Mouse (Mus musculus) stomach, embryonic 15.5 days (tissue): ENCODE measurements around the gene Eml1. TPM values are rescaled to one million over a fixed set of nuclear protein-coding genes. Genes with fewer than 3 reads are reported as not detected.
A peak's percentile ranks its signal among the peaks of the same experiment; 100 is the strongest.

ENCODE experiments used
- ATAC-seq: fragments of 200-750 bp; cut with Nextera tagmentation; 2 replicates; pipeline ENCODE4 v1.8.0; 2017; ENCODE audit warnings: low read depth, moderate number of reproducible peaks, moderate TSS enrichment; ENCODE audit not compliant: insufficient read depth, low FRiP score
- H3K27ac ChIP-seq: fragments of 300-500 bp; sonication (generic); 2 replicates; pipeline ENCODE4 v1.5.1; 2015; ENCODE audit warnings: mild to moderate bottlenecking, inconsistent platforms
- H3K27me3 ChIP-seq: fragments of 300-500 bp; sonication (generic); replicated peaks from 2 replicates; pipeline ENCODE4 v1.6.1; 2015; ENCODE audit warnings: inconsistent platforms
- H3K36me3 ChIP-seq: fragments of 300-500 bp; sonication (generic); 2 replicates; pipeline ENCODE4 v1.6.1; 2015; ENCODE audit warnings: inconsistent platforms
- H3K4me1 ChIP-seq: fragments of 300-500 bp; sonication (generic); 2 replicates; pipeline ENCODE4 v1.6.1; 2015; ENCODE audit warnings: inconsistent platforms
- H3K4me2 ChIP-seq: fragments of 300-500 bp; sonication (generic); 2 replicates; pipeline ENCODE4 v1.6.1; 2015; ENCODE audit warnings: mild to moderate bottlenecking, inconsistent platforms
- H3K4me3 ChIP-seq: fragments of 300-500 bp; sonication (generic); replicated peaks from 2 replicates; pipeline ENCODE4 v1.5.1; 2015; ENCODE audit warnings: inconsistent platforms
- H3K9ac ChIP-seq: fragments of 300-500 bp; sonication (generic); 2 replicates; pipeline ENCODE4 v1.6.1; 2015; ENCODE audit warnings: inconsistent platforms
- H3K9me3 ChIP-seq: fragments of 300-500 bp; sonication (generic); 2 replicates; pipeline ENCODE4 v1.6.1; 2016; ENCODE audit warnings: inconsistent platforms
- WGBS: fragments of 180-500 bp; shearing (Covaris S2); methylation state at CpG from one replicate; pipeline ENCODE4 v1.1.7; 2015; 5-methylcytosine and 5-hydroxymethylcytosine counted together
- polyA plus RNA-seq: library from polyadenylated mRNA; unstranded; fragments of >200 nt; fragmentation: Nextera tagmentation; extraction: Ambion mirVana; gene quantifications from 2 replicates; pipeline ENCODE4 v1.2.1, GENCODE M21; 2015

Eml1 gene
- polyA plus RNA-seq, 1 experiment from 2014 or later: 67.6 TPM

GRCm38 (mm10) chr12:108534484-108534883 is 163.7 kb downstream of the Eml1 start:
- no peak overlapping the region for H3K27ac ChIP-seq
- H3K36me3 ChIP-seq: 0 out of 2 replicates have a peak, but pooled peaks cover 5% of the 10 kb centered on the region
- no peak overlapping the region for H3K4me2 ChIP-seq
- no peaks in the 10 kb centered on the region for H3K27me3 ChIP-seq
- H3K4me1 ChIP-seq: no peaks in the 10 kb centered on the region
- H3K4me3 ChIP-seq: no peak overlapping the region
- 87% methylated on average over 11 of the region's 11 CpGs for WGBS
- H3K9me3 ChIP-seq: no peaks in the 10 kb centered on the region
- no peak for ATAC-seq
- H3K9ac ChIP-seq: no peak overlapping the region

GRCm38 (mm10) chr12:108536461-108536860 is 165.7 kb downstream of the Eml1 start:
- ATAC-seq: no peak
- no peak overlapping the region for H3K4me3 ChIP-seq
- no peak overlapping the region for H3K4me2 ChIP-seq
- H3K27ac ChIP-seq: no peak overlapping the region
- H3K9ac ChIP-seq: no peak overlapping the region
- H3K4me1 ChIP-seq: no peaks in the 10 kb centered on the region
- WGBS: 70% methylated on average over 10 of the region's 10 CpGs
- no peaks in the 10 kb centered on the region for H3K27me3 ChIP-seq
- H3K9me3 ChIP-seq: no peaks in the 10 kb centered on the region
- H3K36me3 ChIP-seq: no peaks in the 10 kb centered on the region

- Histone ChIP-seq H3K36me3 (no peaks in the 10 kb centered on the region), H3K27me3 (no peaks in the 10 kb centered on the region), H3K4me1 (no peaks in the 10 kb centered on the region), H3K27ac (no peak overlapping the region), H3K9ac (no peak overlapping the region), H3K4me2 (no peak overlapping the region), H3K4me3 (no peak overlapping the region), H3K9me3 (no peaks in the 10 kb centered on the region)
- 30% methylated on average over 6 of the region's 6 CpGs for WGBS
- 0 out of 2 replicates have a peak, but pooled peaks have one; percentile 30 for ATAC-seq
These were observed 170.3 kb downstream of the Eml1 start for GRCm38 (mm10) chr12:108541088-108541487.

DNA sequence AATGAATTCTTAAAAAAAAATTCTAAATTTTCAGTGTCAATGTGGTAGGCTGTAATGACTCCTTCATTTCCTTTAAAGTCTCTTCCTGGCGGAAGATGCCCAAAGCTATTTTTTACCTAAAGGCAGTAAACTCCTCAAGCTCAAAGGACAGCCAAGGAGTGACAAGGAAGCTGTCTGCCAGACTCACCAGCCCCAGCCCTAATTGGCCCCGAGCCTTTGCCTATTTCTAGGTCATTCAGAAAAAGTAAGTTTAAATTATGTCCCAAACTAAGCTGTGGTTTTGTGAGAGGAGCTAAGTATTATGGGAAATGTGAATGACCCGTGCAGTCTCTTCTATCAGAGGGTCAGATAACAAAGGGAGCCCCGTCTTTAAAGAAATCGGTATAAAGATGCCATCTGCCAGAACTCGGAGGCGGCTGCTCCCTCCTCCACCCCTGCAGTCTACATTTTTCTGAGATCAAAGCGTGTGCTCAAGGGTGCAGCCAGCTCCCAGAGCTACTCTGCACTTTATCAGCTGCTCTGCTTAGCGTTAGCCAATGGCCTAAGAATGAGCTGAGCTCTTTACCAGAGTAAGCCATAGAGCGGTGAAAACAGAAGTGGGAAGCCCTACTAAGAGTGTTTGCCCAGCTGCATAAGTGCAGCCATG is 175.9 kb downstream of the Eml1 start:
- H3K4me3 ChIP-seq: no peak overlapping the region
- no peaks in the 10 kb centered on the region for H3K36me3 ChIP-seq
- ATAC-seq: peak; percentile 64
- no peak overlapping the region for H3K9ac ChIP-seq
- H3K4me1 ChIP-seq: peaks cover 5% of the 10 kb centered on the region; the same call in 1 of the 2 replicates
- 11% methylated on average over 10 of the region's 10 CpGs for WGBS
- H3K27me3 ChIP-seq: no peaks in the 10 kb centered on the region
- no peak overlapping the region for H3K27ac ChIP-seq
- no peaks in the 10 kb centered on the region; the same call in 1 of the 2 replicates for H3K9me3 ChIP-seq
- H3K4me2 ChIP-seq: no peak overlapping the region

GRCm38 (mm10) chr12:108547251-108547875 is 176.6 kb downstream of the Eml1 start:
- Histone ChIP-seq H3K9ac (no peak overlapping the region), H3K4me2 (no peak overlapping the region; the same call in 1 of the 2 replicates), H3K9me3 (no peaks in the 10 kb centered on the region; the same call in 1 of the 2 replicates), H3K4me1 (peaks cover 5% of the 10 kb centered on the region; the same call in 1 of the 2 replicates), H3K27me3 (no peaks in the 10 kb centered on the region), H3K27ac (no peak overlapping the region), H3K4me3 (no peak overlapping the region), H3K36me3 (no peaks in the 10 kb centered on the region)
- WGBS: 63% methylated on average over 15 of the region's 15 CpGs
- ATAC-seq: no peak

DNA sequence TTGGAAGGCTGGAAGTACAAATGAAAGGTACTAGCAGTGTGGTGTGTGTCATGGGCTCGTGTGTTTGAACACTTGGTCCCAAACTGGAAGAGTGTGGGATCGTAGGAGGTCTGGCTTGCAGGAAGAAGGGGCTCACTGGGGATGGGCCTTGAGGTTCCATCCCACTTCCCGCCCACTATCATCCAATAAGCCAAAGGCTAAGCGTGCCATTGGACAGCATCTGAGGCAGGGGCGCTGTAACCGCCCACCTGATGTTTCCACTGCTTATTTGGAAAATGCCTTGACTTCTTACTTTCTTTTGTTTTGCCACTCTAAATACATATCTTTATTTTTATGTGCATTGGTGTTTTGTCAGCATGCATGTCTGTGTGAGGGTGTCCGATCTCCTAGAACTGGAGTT is 181.0 kb downstream of the Eml1 start:
- 81% methylated on average over 7 of the region's 7 CpGs for WGBS
- Histone ChIP-seq H3K4me2 (no peak overlapping the region), H3K27me3 (no peaks in the 10 kb centered on the region), H3K9ac (no peak overlapping the region), H3K4me1 (peaks cover 14% of the 10 kb centered on the region), H3K9me3 (no peaks in the 10 kb centered on the region; the same call in 1 of the 2 replicates), H3K36me3 (no peaks in the 10 kb centered on the region), H3K27ac (no peak overlapping the region), H3K4me3 (no peak overlapping the region)
- ATAC-seq: no peak

- Histone ChIP-seq H3K4me1 (peaks cover 16% of the 10 kb centered on the region), H3K36me3 (no peaks in the 10 kb centered on the region), H3K9me3 (no peaks in the 10 kb centered on the region), H3K27me3 (no peaks in the 10 kb centered on the region), H3K27ac (no peak overlapping the region), H3K4me2 (no peak overlapping the region), H3K4me3 (no peak overlapping the region), H3K9ac (no peak overlapping the region)
- no peak for ATAC-seq
- 42% methylated on average over 6 of the region's 6 CpGs for WGBS
These were observed 182.3 kb downstream of the Eml1 start for GRCm38 (mm10) chr12:108553079-108553478.

DNA sequence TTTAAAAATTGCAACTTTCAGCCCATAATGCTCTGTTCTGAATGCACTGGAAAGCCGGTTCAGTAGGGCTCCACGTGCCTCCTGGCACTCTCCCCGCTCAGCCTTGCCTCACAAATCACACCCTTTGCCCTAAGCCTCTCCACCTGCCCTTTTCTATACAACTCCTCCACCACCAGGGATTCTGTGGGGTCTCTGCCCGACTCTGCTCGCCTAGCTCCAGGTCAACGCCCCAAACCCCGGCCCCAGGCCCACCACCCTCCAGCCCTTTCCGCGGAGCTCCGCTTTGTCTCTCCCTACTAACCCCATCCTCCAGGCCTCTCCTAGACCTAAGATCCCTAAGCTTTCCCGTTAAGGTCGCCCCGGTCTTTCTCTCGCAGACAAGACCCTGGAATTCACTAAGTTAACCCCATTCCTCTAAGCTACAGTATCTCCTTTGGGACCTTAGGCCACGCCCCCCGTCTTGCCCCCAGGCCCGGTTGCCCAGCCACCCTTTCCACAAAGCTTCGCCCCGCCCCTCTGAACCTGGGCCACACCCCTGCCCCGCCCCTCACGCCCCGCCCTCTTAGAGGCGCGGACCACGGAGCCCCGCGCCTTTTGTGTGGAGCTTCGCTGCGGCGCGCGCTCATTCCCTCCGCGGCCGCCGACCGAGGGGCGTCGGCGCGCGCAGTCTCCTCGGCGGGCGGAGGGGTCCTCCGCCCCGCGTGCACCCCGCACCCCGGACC is 183.5 kb downstream of the Eml1 start, which contains the start of gene Evl:
TSS of gene Evl (plus strand) at position 601 of the 722 bp plus-strand sequence.
- Histone ChIP-seq H3K9me3 (no peaks in the 10 kb centered on the region), H3K27me3 (no peaks in the 10 kb centered on the region), H3K4me2 (peak within 1 kb of the TSS; percentile 70), H3K4me1 (peaks cover 23% of the 10 kb centered on the region), H3K4me3 (peak within 1 kb of the TSS; percentile 97), H3K9ac (peak within 1 kb of the TSS; percentile 97), H3K36me3 (no peaks in the 10 kb centered on the region), H3K27ac (peak within 1 kb of the TSS; percentile 88)
- ATAC-seq: peak; percentile 89
- 1% methylated on average over 39 of the region's 50 CpGs for WGBS

GRCm38 (mm10) chr12:108554861-108555556 is 184.3 kb downstream of the Eml1 start:
- H3K27me3 ChIP-seq: no peaks in the 10 kb centered on the region
- ATAC-seq: peak; percentile 50
- H3K4me3 ChIP-seq: peak overlapping the region; percentile 97
- peak overlapping the region; percentile 70 for H3K4me2 ChIP-seq
- no peaks in the 10 kb centered on the region for H3K9me3 ChIP-seq
- peak overlapping the region; percentile 97 for H3K9ac ChIP-seq
- H3K36me3 ChIP-seq: no peaks in the 10 kb centered on the region
- H3K4me1 ChIP-seq: peaks cover 23% of the 10 kb centered on the region
- WGBS: under 1% methylated on average over 78 of the region's 100 CpGs
- peak overlapping the region; percentile 88 for H3K27ac ChIP-seq

GRCm38 (mm10) chr12:108558194-108558593 is 187.4 kb downstream of the Eml1 start:
- peak overlapping the region; percentile 14; the same call in 1 of the 2 replicates for H3K4me2 ChIP-seq
- ATAC-seq: no peak

GRCm38 (mm10) chr12:108563238-108563637 is 192.5 kb downstream of the Eml1 start:
- WGBS: 80% methylated on average over 3 of the region's 3 CpGs
- Histone ChIP-seq H3K4me3 (no peak overlapping the region), H3K9me3 (no peaks in the 10 kb centered on the region), H3K36me3 (no peaks in the 10 kb centered on the region), H3K4me1 (peaks cover 5% of the 10 kb centered on the region; the same call in 1 of the 2 replicates), H3K4me2 (no peak overlapping the region), H3K27me3 (no peaks in the 10 kb centered on the region), H3K9ac (no peak overlapping the region), H3K27ac (no peak overlapping the region)
- ATAC-seq: no peak

More at GRCm38 (mm10) chr12:108558194-108558593, 187.4 kb downstream of the Eml1 start:
- no peaks in the 10 kb centered on the region for H3K27me3 ChIP-seq
- peaks cover 23% of the 10 kb centered on the region for H3K4me1 ChIP-seq
- no peak overlapping the region for H3K9ac ChIP-seq
- no peaks in the 10 kb centered on the region for H3K36me3 ChIP-seq
- no peaks in the 10 kb centered on the region for H3K9me3 ChIP-seq
- H3K27ac ChIP-seq: 0 out of 2 replicates have a peak overlapping the region, but pooled peaks have one; percentile 41
- H3K4me3 ChIP-seq: no peak overlapping the region
